Mouse (Mus musculus) heart, adult 9 months (tissue): Measurements from ENCODE around the gene Vmn1r208.
"Not testable (repeated sequence)": the region's sequence is repeated elsewhere in the genome, so short reads cannot be mapped to it uniquely, and the experiment has no call there.

Source experiments
- DNase-seq, 2 experiments: peaks; one replicate each; pipeline ENCODE4 v3.0.0; 2022; ENCODE audit warnings: low spot score in 2 of 2

The Vmn1r208 gene

GRCm38 (mm10) chr13:22777300-22777699 lies at the start of gene Vmn1r208:
Gene Vmn1r208 (minus strand): TSS chr13:22777400.
- not testable (repeated sequence) for DNase-seq

GRCm38 (mm10) chr13:22821601-22822000 lies 44.4 kb upstream of the Vmn1r208 start:
- DNase-seq, result not testable (repeated sequence)

- not testable (repeated sequence) for DNase-seq
Observed at GRCm38 (mm10) chr13:22809582-22809981, 32.4 kb upstream of the Vmn1r208 start, which contains the start of gene Vmn1r209. Gene Vmn1r209 (minus strand): TSS chr13:22809682.

GRCm38 (mm10) chr13:22788096-22788495 lies 10.9 kb upstream of the Vmn1r208 start:
- DNase-seq, result not testable (repeated sequence)

- DNase-seq, result not testable (repeated sequence)
Observed at GRCm38 (mm10) chr13:22784159-22784558, 7.0 kb upstream of the Vmn1r208 start.

- not testable (repeated sequence) for DNase-seq
Observed at GRCm38 (mm10) chr13:22771592-22771991, 5.6 kb downstream of the Vmn1r208 start.

GRCm38 (mm10) chr13:22747524-22747923 lies 29.7 kb downstream of the Vmn1r208 start:
- no peak for DNase-seq

GRCm38 (mm10) chr13:22729529-22729928 lies 47.7 kb downstream of the Vmn1r208 start, which contains the start of gene Vmn1r207-ps:
Gene Vmn1r207-ps (minus strand): TSS chr13:22729629.
- DNase-seq, result not testable (repeated sequence)
